Mouse (Mus musculus): Measurements from ENCODE around the gene Zkscan5.
"Not testable (repeated sequence)": the region's sequence is repeated elsewhere in the genome, so short reads cannot be mapped to it uniquely, and the experiment has no call there.

Gene Zkscan5

DNA sequence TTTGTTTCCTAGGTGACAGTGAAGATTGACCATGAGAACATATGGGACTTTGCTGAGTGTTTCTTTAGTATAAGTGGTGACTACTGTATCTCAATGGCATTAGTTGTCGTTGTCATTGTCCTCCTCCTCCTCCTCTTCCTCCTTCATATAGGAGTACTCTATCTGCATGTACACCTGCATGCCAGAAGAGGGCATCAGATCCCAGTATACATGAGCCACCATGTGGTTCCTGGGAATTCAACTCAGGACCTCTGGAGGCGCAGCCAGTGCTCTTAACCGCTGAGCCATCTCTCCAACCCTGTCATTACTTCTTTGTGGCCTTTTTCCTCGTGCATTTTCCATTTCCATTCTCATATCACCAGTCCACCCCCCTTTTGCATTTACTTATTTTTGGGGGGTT, 10.3 kb downstream of the Zkscan5 start:
- DNase-seq, result no peak

DNA sequence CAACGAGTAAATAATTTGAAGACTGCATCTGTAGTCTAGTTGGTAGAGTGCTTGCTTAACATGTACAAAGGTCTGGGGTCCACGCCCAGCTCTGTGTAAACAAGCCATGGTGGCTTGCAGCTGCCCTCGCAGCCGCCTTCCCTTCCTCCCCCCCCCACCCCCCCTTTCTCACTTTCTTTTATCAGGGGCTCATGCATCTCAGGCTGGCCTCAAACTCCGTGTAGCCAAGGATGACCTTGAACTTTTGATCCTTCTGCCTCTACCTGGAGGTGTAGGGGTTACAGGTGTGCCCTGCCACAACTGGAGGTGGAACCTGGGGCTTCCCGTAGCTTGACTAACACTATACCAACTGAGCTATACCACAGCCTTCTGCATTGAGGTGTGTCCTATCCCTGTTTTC, 13.4 kb downstream of the Zkscan5 start:
- DNase-seq, result no peak

DNA sequence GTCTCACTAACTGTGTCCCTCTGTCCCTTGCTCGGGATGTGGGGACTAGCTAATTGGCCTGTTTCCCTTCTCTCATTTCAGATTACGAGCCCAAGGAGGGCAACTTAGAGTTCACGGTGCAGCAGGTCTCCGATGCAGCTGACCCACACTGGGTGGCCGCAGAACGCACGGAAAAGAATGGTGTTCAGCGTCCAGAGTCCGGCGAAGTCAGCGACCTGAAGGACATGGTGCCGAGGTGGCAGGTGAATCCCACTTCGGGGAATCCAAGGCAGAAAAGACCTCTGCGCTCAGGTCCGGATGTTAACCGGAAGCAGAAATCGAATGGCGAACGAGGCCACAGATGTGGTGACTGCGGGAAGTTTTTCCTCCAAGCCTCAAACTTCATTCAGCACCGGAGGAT, 13.8 kb downstream of the Zkscan5 start:
- no peak for DNase-seq

DNA sequence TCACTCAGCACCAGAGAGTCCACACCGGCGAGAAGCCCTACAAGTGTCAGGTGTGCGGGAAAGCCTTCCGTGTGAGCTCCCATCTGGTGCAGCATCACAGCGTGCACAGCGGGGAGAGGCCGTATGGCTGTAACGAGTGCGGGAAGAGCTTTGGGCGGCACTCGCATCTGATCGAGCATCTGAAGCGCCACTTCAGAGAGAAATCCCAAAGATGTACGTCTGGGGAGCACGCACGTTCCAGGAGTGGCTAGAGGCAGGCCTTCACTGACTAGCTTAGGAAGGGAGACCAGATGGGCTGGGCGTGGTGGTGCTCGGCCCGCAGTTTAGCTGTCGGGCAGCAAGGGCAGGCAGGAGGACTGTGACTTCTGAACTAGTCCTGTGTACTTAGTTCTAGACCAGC, 14.3 kb downstream of the Zkscan5 start:
- no peak for DNase-seq

DNA sequence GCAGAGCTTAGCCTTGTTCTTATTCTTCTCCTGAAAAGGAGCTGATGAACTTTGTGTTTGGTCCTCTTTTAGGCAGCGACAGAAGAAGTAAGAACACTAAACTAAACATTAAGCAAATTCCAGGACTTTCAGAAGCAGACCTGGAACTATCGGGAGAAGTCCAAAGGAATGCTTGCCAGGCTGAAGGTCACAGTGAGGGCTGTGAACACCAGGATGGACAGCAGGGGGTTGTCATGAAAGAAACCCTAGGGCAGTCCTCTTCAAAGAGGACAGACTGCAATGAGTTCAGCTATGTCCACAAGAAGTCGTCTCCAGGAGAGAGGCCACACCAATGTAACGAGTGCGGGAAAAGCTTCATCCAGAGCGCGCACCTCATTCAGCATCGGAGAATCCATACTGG, 15.6 kb downstream of the Zkscan5 start:
- no peak for DNase-seq

DNA sequence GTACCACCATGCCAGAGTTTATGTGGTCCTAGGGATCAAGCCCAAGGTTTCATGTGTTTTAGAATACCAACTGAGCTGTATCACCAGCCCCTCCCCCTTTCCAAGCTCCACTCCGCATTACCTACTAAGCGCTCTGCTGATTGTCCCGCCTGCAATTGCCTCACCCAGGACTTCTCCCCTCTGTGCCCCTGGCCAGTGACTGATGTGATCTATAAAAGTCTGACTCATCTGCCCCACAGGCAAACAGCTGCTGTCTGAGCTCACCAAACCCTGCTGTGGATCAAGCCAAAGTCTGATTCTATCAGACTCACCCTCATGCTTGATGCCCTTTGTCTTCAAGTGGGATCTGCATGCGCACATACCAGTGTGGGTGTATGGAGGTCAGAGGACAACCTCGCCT, 18.5 kb downstream of the Zkscan5 start:
- no peak for DNase-seq

DNA sequence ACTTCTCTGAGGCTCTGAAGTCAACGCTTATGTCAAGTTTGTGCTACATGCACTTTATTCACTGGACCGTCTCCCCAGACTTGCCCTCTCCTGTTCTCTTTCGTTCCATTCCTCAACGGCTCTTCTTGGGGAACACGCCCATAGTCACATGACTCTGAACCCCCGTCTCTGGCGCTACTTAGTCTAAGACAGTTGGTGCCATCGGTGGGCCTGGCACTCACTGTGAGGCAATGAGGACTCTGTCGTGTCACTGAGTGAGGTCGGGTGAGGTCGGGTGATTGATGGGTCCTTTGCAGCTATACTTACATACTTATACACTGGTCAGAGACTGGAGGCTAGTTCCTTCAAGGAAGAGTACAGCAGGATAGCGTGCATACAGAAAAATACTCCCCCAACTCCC, 19.0 kb downstream of the Zkscan5 start:
- no peak for DNase-seq

DNA sequence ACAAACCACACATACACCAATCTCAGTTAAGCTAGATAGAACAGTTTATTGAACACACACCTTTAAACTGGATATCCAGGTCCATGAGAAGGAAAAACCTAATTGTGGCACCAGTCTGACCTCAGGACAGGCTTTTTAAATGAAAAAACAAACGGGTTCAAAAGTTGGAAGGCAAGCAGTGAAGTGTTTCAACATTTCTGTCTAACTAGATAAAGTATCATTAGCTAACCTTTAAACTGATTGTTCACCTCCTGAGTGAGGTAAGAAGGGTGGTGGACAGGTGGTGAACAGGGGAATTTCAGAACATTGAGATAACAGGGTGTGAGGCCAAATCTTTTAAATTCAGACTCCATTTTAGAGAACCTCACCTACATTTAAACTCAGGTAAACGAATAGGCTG, 22.1 kb downstream of the Zkscan5 start:
- DNase-seq, result no peak

DNA sequence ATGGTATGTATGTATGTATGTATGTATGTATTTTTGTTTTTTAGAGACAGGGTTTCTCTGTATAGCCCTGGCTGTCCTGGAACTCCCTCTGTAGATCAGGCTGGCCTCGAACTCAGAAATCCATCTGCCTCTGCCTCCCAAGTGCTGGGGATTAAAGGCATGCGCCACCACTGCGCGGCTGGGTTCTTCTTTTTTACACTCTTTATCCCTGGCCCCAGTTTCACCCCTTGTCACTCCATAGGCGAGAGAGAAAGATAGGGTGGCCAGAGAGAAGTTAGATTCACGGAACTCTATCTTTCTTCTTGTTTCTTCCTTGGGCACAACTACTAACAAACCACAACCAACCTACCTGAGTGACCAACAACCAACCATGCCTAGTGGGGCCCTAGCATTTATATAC, 24.9 kb downstream of the Zkscan5 start:
- DNase-seq, result not testable (repeated sequence)

DNA sequence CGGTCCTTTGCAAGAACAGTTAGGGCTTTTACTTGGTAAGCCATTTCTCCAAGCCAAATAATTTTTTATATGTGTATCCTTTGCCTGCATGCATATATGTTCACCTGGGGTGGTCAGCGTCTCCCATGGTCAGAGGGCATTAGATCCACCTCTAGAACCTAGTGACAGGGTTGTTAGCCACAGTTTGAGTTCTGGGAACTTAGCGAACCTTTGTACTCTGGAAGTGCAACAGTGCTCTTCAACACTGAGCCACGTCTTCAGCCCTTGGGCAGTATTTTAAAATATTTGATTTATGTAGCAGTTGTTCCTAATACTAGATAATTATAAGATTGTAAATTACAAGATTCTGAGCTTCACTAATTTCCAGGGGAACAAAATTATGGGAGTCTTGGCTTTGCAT, 26.3 kb downstream of the Zkscan5 start:
- DNase-seq, result no peak

DNA sequence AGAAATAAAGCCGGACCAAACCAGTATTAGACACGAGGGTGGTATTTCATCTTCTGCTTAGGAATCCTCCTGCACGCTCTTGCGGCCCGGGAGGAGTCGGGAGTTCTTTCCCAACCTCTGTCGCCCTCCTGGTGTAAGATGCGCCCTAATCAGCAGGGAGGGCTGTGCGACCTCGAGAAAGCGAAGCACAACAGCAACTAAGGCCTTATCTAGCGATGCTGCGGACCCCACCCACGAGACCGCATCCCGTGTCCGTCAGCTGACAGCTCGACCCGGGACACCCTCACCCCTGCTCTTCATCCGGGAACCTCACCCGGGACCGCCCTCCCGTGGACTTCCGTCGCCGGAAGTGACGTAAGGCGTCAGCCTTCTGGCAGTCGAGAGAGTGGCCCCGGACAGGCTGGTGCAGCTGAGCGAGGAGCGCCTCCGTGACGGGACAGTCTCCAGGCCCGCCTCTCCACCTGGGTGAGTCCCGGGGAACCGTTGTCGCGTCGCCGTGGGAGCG, 27.1 kb downstream of the Zkscan5 start, which contains the start of gene Zfp655:
Zfp655 (plus strand) TSS at position 349 of the 505 bp plus-strand sequence.
- DNase-seq, result peak; percentile 93

DNA sequence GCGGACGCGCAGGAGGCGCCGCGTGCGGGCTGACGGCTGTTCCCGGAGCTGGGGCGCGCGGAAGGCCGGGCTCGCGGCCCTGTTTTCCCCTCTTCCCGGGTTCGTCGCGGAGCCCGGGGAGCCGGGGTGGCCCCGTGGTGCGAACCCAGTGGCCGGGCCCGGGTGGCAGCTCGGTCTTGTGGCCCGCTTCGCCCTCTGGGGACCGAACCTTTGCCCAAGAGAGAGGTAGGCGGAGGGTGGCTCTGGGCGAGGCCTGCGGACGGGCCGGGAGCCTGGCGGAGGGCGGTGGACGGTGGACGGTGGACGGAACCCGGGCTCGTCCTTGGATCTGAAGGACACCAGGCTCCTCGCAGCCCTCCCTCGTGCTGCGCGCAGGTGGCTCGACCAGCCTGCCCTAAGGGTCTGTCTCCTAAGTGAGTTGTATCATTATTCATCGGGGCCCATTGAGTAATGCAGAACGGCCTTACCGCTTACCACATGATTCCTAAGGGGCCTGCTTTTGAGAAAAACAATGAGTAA, 27.6 kb downstream of the Zkscan5 start:
- DNase-seq, result no peak

DNA sequence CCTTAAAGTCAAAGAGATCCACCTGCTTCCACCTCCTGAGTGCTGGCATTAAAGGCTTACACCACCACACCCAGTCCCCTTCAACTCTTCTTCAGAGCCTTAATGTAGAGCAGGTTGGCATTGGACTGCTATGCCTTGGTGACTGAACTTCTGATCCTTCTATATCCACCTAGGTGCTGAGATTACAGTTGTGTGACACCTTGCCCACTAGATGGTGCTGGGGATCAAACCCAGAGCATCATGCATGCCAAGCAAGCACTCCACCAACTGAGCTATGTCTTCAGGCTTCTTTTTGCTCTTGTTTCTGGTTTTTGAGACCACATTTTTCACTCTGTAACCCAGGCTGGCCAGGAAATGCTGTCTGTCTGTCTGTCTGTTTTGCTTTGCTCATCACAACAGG, 30.3 kb downstream of the Zkscan5 start:
- no peak for DNase-seq

DNA sequence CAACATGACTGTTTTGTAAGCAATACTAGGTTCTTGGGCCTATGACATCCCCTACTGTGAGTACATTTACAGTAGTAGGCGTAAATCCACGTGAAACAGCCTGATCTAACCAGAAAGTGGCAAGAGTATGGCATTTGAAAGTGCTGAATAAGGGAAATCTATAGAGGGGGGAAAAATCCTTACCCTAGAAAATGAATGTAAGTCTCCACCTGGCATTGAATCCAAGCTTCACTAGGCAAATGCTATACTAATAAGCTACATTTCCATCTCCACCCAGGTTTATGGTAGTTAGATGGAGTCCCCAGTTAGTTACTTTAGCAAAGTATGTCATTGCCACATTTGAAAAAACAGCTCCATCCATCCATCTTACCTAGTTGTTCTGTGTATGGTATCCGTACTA, 45.2 kb downstream of the Zkscan5 start:
- no peak for DNase-seq
